Mouse (Mus musculus): Measurements from ENCODE around the gene Tm6sf2. TPM values are rescaled to one million over a fixed set of nuclear protein-coding genes. Genes with fewer than 3 reads are reported as not detected.

The Tm6sf2 gene
- polyA plus RNA-seq, 1 experiment from 2014 or later = 2.1 TPM

- Histone ChIP-seq H3K36me3 (ENCODE audit: control insufficient read depth, insufficient read depth, low read length) (no peaks in the 10 kb centered on the region), H3K4me2 (no peak overlapping the region), H3K4me3 (ENCODE audit: low read depth, low read length) (no peak overlapping the region), H3K9me3 (replicated peaks; ENCODE audit: control insufficient read depth, low read length) (no peaks in the 10 kb centered on the region), H3K27ac (ENCODE audit: low read depth, low read length) (no peak overlapping the region), H3K4me1 (ENCODE audit: control insufficient read depth, insufficient read depth, low read length) (no peaks in the 10 kb centered on the region), H3K9ac (ENCODE audit: low read depth, low read length) (no peak overlapping the region), H3K27me3 (ENCODE audit: control insufficient read depth, insufficient read depth, low read length) (peaks cover 29% of the 10 kb centered on the region)
- no peak for ATAC-seq (replicated peaks; ENCODE audit: insufficient number of reproducible peaks, low FRiP score, low TSS enrichment)
- WGBS (ENCODE audit: insufficient replicate concordance) = 15% methylated on average over 6 of the region's 6 CpGs
Observed at GRCm38 (mm10) chr8:70104506-70104905, 31.8 kb downstream of the Tm6sf2 start.

GRCm38 (mm10) chr8:70104922-70105321 lies 32.2 kb downstream of the Tm6sf2 start:
- H3K9me3 ChIP-seq (replicated peaks; ENCODE audit: control insufficient read depth, low read length) = no peaks in the 10 kb centered on the region
- H3K36me3 ChIP-seq (ENCODE audit: control insufficient read depth, insufficient read depth, low read length) = no peaks in the 10 kb centered on the region
- no peak overlapping the region for H3K4me3 ChIP-seq (ENCODE audit: low read depth, low read length)
- 71% methylated on average over 7 of the region's 7 CpGs for WGBS (ENCODE audit: insufficient replicate concordance)
- peaks cover 33% of the 10 kb centered on the region for H3K27me3 ChIP-seq (ENCODE audit: control insufficient read depth, insufficient read depth, low read length)
- no peaks in the 10 kb centered on the region for H3K4me1 ChIP-seq (ENCODE audit: control insufficient read depth, insufficient read depth, low read length)
- H3K27ac ChIP-seq (ENCODE audit: low read depth, low read length) = no peak overlapping the region
- ATAC-seq (replicated peaks; ENCODE audit: insufficient number of reproducible peaks, low FRiP score, low TSS enrichment) = no peak
- no peak overlapping the region for H3K4me2 ChIP-seq
- H3K9ac ChIP-seq (ENCODE audit: low read depth, low read length) = no peak overlapping the region

DNA sequence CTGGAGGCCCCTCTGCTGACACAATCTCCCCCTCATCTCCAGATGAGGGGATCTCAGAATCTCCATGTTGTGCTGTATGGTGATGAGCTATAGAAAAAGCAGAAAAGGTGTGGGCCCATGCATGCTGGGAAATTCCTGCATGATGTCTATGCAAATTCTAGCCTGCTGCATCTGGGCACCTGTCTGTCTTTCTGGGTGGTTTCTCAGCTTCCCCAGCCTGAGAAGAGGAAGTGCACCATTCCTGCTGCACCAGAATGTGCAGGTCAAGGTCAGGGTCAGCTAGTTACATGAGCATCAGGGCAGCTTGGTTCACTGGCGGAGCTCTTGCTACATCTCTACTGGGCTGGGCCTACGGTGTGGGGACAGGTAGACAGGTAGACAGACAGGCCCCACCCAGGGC lies 37.7 kb downstream of the Tm6sf2 start:
- WGBS (ENCODE audit: insufficient replicate concordance) = 77% methylated on average over 2 of the region's 2 CpGs
- Histone ChIP-seq H3K36me3 (ENCODE audit: control insufficient read depth, insufficient read depth, low read length) (no peaks in the 10 kb centered on the region), H3K9ac (ENCODE audit: low read depth, low read length) (no peak overlapping the region), H3K27ac (ENCODE audit: low read depth, low read length) (no peak overlapping the region), H3K27me3 (ENCODE audit: control insufficient read depth, insufficient read depth, low read length) (peaks cover 85% of the 10 kb centered on the region), H3K4me2 (no peak overlapping the region), H3K9me3 (replicated peaks; ENCODE audit: control insufficient read depth, low read length) (no peaks in the 10 kb centered on the region), H3K4me3 (ENCODE audit: low read depth, low read length) (no peak overlapping the region), H3K4me1 (ENCODE audit: control insufficient read depth, insufficient read depth, low read length) (no peaks in the 10 kb centered on the region)
- no peak for ATAC-seq (replicated peaks; ENCODE audit: insufficient number of reproducible peaks, low FRiP score, low TSS enrichment)

- H3K36me3 ChIP-seq (ENCODE audit: control insufficient read depth, insufficient read depth, low read length) = no peaks in the 10 kb centered on the region
- no peaks in the 10 kb centered on the region for H3K4me1 ChIP-seq (ENCODE audit: control insufficient read depth, insufficient read depth, low read length)
- H3K4me3 ChIP-seq (ENCODE audit: low read depth, low read length) = no peak overlapping the region
- H3K9ac ChIP-seq (ENCODE audit: low read depth, low read length) = no peak overlapping the region
- H3K4me2 ChIP-seq = no peak overlapping the region
- H3K27ac ChIP-seq (ENCODE audit: low read depth, low read length) = no peak overlapping the region
- H3K9me3 ChIP-seq (replicated peaks; ENCODE audit: control insufficient read depth, low read length) = no peaks in the 10 kb centered on the region
- no peak for ATAC-seq (replicated peaks; ENCODE audit: insufficient number of reproducible peaks, low FRiP score, low TSS enrichment)
- H3K27me3 ChIP-seq (ENCODE audit: control insufficient read depth, insufficient read depth, low read length) = peaks cover 89% of the 10 kb centered on the region
- 41% methylated on average over 23 of the region's 23 CpGs for WGBS (ENCODE audit: insufficient replicate concordance)
Observed at GRCm38 (mm10) chr8:70111192-70111795, 38.6 kb downstream of the Tm6sf2 start.

- WGBS (ENCODE audit: insufficient replicate concordance) = 9% methylated on average over 43 of the region's 43 CpGs
Observed at GRCm38 (mm10) chr8:70112401-70113016, 39.8 kb downstream of the Tm6sf2 start.

GRCm38 (mm10) chr8:70114488-70114887 lies 41.8 kb downstream of the Tm6sf2 start:
- H3K4me2 ChIP-seq = no peak overlapping the region
- no peaks in the 10 kb centered on the region for H3K36me3 ChIP-seq (ENCODE audit: control insufficient read depth, insufficient read depth, low read length)
- H3K9me3 ChIP-seq (replicated peaks; ENCODE audit: control insufficient read depth, low read length) = no peaks in the 10 kb centered on the region
- peaks cover 98% of the 10 kb centered on the region for H3K27me3 ChIP-seq (ENCODE audit: control insufficient read depth, insufficient read depth, low read length)
- 20% methylated on average over 6 of the region's 6 CpGs for WGBS (ENCODE audit: insufficient replicate concordance)
- H3K27ac ChIP-seq (ENCODE audit: low read depth, low read length) = no peak overlapping the region
- H3K4me1 ChIP-seq (ENCODE audit: control insufficient read depth, insufficient read depth, low read length) = no peaks in the 10 kb centered on the region
- no peak for ATAC-seq (replicated peaks; ENCODE audit: insufficient number of reproducible peaks, low FRiP score, low TSS enrichment)
- no peak overlapping the region for H3K9ac ChIP-seq (ENCODE audit: low read depth, low read length)
- no peak overlapping the region for H3K4me3 ChIP-seq (ENCODE audit: low read depth, low read length)

More at GRCm38 (mm10) chr8:70112401-70113016, 39.8 kb downstream of the Tm6sf2 start:
- Histone ChIP-seq H3K27me3 (ENCODE audit: control insufficient read depth, insufficient read depth, low read length) (peaks cover 93% of the 10 kb centered on the region), H3K4me2 (no peak overlapping the region), H3K4me3 (ENCODE audit: low read depth, low read length) (0 out of 2 replicates have a peak overlapping the region, but pooled peaks have one; percentile 12), H3K27ac (ENCODE audit: low read depth, low read length) (no peak overlapping the region), H3K4me1 (ENCODE audit: control insufficient read depth, insufficient read depth, low read length) (no peaks in the 10 kb centered on the region), H3K9ac (ENCODE audit: low read depth, low read length) (no peak overlapping the region), H3K9me3 (replicated peaks; ENCODE audit: control insufficient read depth, low read length) (no peaks in the 10 kb centered on the region), H3K36me3 (ENCODE audit: control insufficient read depth, insufficient read depth, low read length) (no peaks in the 10 kb centered on the region)
- ATAC-seq (replicated peaks; ENCODE audit: insufficient number of reproducible peaks, low FRiP score, low TSS enrichment) = no peak

DNA sequence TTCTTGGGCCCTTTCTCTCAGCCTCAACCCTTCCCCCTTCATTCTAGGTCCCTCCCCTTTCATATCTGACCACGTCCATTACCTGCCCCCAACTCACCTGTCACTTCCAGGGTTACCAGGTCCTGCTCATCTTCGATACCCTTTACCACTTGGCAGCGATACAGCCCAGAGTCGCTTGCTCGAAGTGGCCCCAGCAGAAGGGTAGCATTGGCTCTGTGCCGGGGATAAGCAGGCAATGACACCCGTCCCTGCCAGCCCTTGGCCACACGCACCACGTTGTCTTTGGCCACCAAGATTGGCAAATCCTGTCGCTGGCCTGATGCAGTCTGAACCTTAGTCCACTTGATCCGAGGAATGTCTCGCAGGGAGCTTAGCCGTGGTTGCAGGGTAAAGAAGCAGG lies 42.2 kb downstream of the Tm6sf2 start:
- no peaks in the 10 kb centered on the region for H3K36me3 ChIP-seq (ENCODE audit: control insufficient read depth, insufficient read depth, low read length)
- H3K4me1 ChIP-seq (ENCODE audit: control insufficient read depth, insufficient read depth, low read length) = no peaks in the 10 kb centered on the region
- H3K9me3 ChIP-seq (replicated peaks; ENCODE audit: control insufficient read depth, low read length) = no peaks in the 10 kb centered on the region
- no peak overlapping the region for H3K27ac ChIP-seq (ENCODE audit: low read depth, low read length)
- H3K9ac ChIP-seq (ENCODE audit: low read depth, low read length) = no peak overlapping the region
- H3K4me2 ChIP-seq = no peak overlapping the region
- peaks cover 98% of the 10 kb centered on the region for H3K27me3 ChIP-seq (ENCODE audit: control insufficient read depth, insufficient read depth, low read length)
- WGBS (ENCODE audit: insufficient replicate concordance) = 64% methylated on average over 13 of the region's 13 CpGs
- H3K4me3 ChIP-seq (ENCODE audit: low read depth, low read length) = no peak overlapping the region
- ATAC-seq (replicated peaks; ENCODE audit: insufficient number of reproducible peaks, low FRiP score, low TSS enrichment) = no peak

GRCm38 (mm10) chr8:70117611-70118010 lies 44.9 kb downstream of the Tm6sf2 start:
- H3K27me3 ChIP-seq (ENCODE audit: control insufficient read depth, insufficient read depth, low read length) = peaks cover 96% of the 10 kb centered on the region
- no peaks in the 10 kb centered on the region for H3K4me1 ChIP-seq (ENCODE audit: control insufficient read depth, insufficient read depth, low read length)
- no peak overlapping the region for H3K4me2 ChIP-seq
- 9% methylated on average over 9 of the region's 9 CpGs for WGBS (ENCODE audit: insufficient replicate concordance)
- no peak overlapping the region for H3K9ac ChIP-seq (ENCODE audit: low read depth, low read length)
- no peak overlapping the region for H3K4me3 ChIP-seq (ENCODE audit: low read depth, low read length)
- H3K27ac ChIP-seq (ENCODE audit: low read depth, low read length) = no peak overlapping the region
- no peak for ATAC-seq (replicated peaks; ENCODE audit: insufficient number of reproducible peaks, low FRiP score, low TSS enrichment)
- no peaks in the 10 kb centered on the region for H3K9me3 ChIP-seq (replicated peaks; ENCODE audit: control insufficient read depth, low read length)
- no peaks in the 10 kb centered on the region for H3K36me3 ChIP-seq (ENCODE audit: control insufficient read depth, insufficient read depth, low read length)

Data from heart, embryonic 11.5 days (tissue).